Mouse (Mus musculus) thymus, adult 2 months (tissue): ENCODE data around the gene Abca1. TPM values are rescaled to one million over a fixed set of nuclear protein-coding genes. Genes with fewer than 3 reads are reported as not detected.

Source experiments
- DNase-seq: peaks from one replicate; pipeline ENCODE4 v3.0.0; 2021
- H3K27ac ChIP-seq: fragments of 200-500 bp; 2 replicates; pipeline ENCODE4 v1.5.1; 2012; ENCODE audit warnings: low read length, control low read depth; ENCODE audit not compliant: control insufficient read depth, insufficient read depth
- H3K27me3 ChIP-seq: fragments of 200-500 bp; 2 replicates; pipeline ENCODE4 v1.6.1; 2012; ENCODE audit warnings: mild to moderate bottlenecking, low read length, moderate library complexity, mixed read lengths; ENCODE audit not compliant: control insufficient read depth, insufficient read depth
- H3K36me3 ChIP-seq: fragments of 200-500 bp; 2 replicates; pipeline ENCODE4 v1.6.1; 2012; ENCODE audit warnings: mild to moderate bottlenecking, low read length, moderate library complexity; ENCODE audit not compliant: control insufficient read depth, insufficient read depth
- H3K4me1 ChIP-seq: fragments of 200-500 bp; replicated peaks from 2 replicates; pipeline ENCODE4 v1.6.1; 2012; ENCODE audit warnings: low read length; ENCODE audit not compliant: control insufficient read depth, insufficient read depth
- H3K4me3 ChIP-seq: fragments of 200-500 bp; 2 replicates; pipeline ENCODE4 v1.5.1; 2012; ENCODE audit warnings: mild to moderate bottlenecking, low read length, control low read depth, moderate library complexity; ENCODE audit not compliant: control insufficient read depth, insufficient read depth
- CTCF ChIP-seq: fragments of 200-500 bp; IDR thresholded peaks from 2 replicates; pipeline ENCODE4 v1.5.1; 2012; ENCODE audit warnings: mild to moderate bottlenecking, control low read depth, low read length, moderate library complexity, borderline replicate concordance; ENCODE audit not compliant: control insufficient read depth, poor library complexity, insufficient read depth; ENCODE audit errors: extremely low read depth
- POLR2A ChIP-seq: fragments of 200-500 bp; IDR thresholded peaks from 2 replicates; pipeline ENCODE4 v1.6.1; 2012; ENCODE audit warnings: mild to moderate bottlenecking, low read length, control low read depth, moderate library complexity; ENCODE audit not compliant: control insufficient read depth, poor library complexity, insufficient read depth; ENCODE audit errors: extremely low read depth
- whole genome bisulfite sequencing: fragments of 180-500 bp; shearing (Covaris S2); methylation state at CpG from one replicate; pipeline ENCODE4 v1.1.7; 2018; 5-methylcytosine and 5-hydroxymethylcytosine counted together
- polyA plus RNA-seq: library from polyadenylated mRNA; depleted of rRNA; stranded (reverse); fragments of >200 nt; gene quantifications from 2 replicates; pipeline ENCODE4 v1.2.3, GENCODE M21; 2012

Abca1 gene
- polyA plus RNA-seq, 1 experiment: 15.4 TPM

DNA sequence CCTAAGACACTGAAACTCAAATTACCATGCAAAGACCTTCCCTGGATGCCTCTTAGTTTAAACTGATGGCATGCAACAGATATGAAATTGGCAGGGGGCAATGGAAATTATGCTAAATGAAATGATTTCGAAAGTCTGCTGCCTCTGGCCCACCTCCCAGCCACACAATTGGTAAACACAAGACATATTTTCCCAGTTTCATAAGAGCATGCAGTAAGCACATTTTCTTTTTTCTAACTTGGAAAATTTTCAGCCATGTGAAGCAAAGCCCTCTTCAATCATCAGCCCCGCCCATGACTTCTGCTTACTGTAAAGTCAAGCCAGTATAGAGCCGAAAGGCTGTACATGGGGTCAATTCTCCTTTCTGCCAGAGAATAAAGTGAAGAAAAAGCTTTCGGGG lies 51.5 kb downstream of the Abca1 start:
- TF ChIP-seq CTCF (no peak), POLR2A (no peak)
- Histone ChIP-seq H3K27me3 (no peaks in the 10 kb centered on the region), H3K27ac (no peak overlapping the region), H3K4me1 (no peaks in the 10 kb centered on the region), H3K4me3 (no peak overlapping the region), H3K36me3 (no peaks in the 10 kb centered on the region)
- WGBS: 90% methylated on average over 4 of the region's 4 CpGs
- DNase-seq: no peak

DNA sequence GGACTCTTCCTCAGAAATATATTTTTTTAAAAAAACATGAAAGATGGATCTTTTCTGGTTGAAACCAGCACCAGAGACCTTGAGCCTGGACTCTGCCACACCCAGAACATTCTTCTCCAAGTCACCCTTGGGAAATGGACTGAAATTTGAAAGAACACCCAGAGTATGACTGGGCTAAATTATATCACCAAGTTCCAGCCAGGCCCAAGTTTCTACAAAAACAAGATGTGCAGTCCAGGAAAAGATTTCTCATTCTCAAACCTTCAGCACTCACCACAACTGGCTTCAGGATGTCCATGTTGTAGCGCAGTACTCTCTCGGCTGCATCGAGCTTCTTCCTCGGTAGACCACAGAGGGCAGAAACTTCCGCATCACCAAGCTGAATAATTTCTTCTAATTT lies 53.0 kb downstream of the Abca1 start:
- no peak for TF ChIP-seq POLR2A
- no peak for TF ChIP-seq CTCF
- H3K27me3 ChIP-seq: no peaks in the 10 kb centered on the region
- DNase-seq: no peak
- no peaks in the 10 kb centered on the region for H3K36me3 ChIP-seq
- no peak overlapping the region for H3K27ac ChIP-seq
- H3K4me3 ChIP-seq: no peak overlapping the region
- no peaks in the 10 kb centered on the region for H3K4me1 ChIP-seq
- 36% methylated on average over 5 of the region's 5 CpGs for WGBS

GRCm38 (mm10) chr4:53106071-53106470 lies 53.6 kb downstream of the Abca1 start:
- Histone ChIP-seq H3K36me3 (no peaks in the 10 kb centered on the region), H3K4me1 (no peaks in the 10 kb centered on the region), H3K27ac (no peak overlapping the region), H3K27me3 (no peaks in the 10 kb centered on the region), H3K4me3 (no peak overlapping the region)
- WGBS: 82% methylated on average over 3 of the region's 3 CpGs
- no peak for TF ChIP-seq CTCF
- TF ChIP-seq POLR2A: no peak
- no peak for DNase-seq

DNA sequence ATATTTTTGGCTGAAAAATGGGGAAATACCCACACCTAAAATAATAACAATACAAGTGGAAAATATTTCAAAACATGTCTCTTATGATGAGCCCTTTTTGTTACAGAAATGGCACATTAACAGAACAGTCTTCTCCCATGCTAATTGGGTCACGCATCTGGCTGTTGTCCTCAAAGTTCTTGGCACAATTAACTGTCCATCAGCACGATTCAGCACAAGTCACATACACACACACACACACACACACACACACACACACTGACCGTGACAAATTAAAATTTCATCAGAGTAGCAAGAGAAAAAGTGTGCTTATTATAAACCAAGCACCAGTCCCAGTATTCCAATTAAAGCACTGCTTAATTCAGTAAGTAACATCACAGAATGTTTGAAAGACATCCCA lies 55.1 kb downstream of the Abca1 start:
- Histone ChIP-seq H3K36me3 (no peaks in the 10 kb centered on the region), H3K4me3 (no peak overlapping the region), H3K4me1 (no peaks in the 10 kb centered on the region), H3K27me3 (no peaks in the 10 kb centered on the region), H3K27ac (no peak overlapping the region)
- no peak for TF ChIP-seq CTCF
- no peak for TF ChIP-seq POLR2A
- no peak for DNase-seq
- WGBS: 93% methylated on average over 3 of the region's 3 CpGs

- no peak overlapping the region for H3K4me3 ChIP-seq
- WGBS: 96% methylated on average over 7 of the region's 7 CpGs
- H3K27me3 ChIP-seq: no peaks in the 10 kb centered on the region
- no peak for DNase-seq
- no peaks in the 10 kb centered on the region for H3K4me1 ChIP-seq
- no peak overlapping the region for H3K27ac ChIP-seq
- no peaks in the 10 kb centered on the region for H3K36me3 ChIP-seq
- TF ChIP-seq POLR2A (no peak), CTCF (no peak)
Measured at GRCm38 (mm10) chr4:53102529-53102928, 57.2 kb downstream of the Abca1 start.

- no peak for DNase-seq
- no peak for TF ChIP-seq POLR2A
- no peak for TF ChIP-seq CTCF
- H3K4me3 ChIP-seq: no peak overlapping the region
- no peaks in the 10 kb centered on the region for H3K36me3 ChIP-seq
- no peaks in the 10 kb centered on the region for H3K4me1 ChIP-seq
- 94% methylated on average over 5 of the region's 5 CpGs for WGBS
- no peak overlapping the region for H3K27ac ChIP-seq
- no peaks in the 10 kb centered on the region for H3K27me3 ChIP-seq
Measured at GRCm38 (mm10) chr4:53101306-53101705, 58.4 kb downstream of the Abca1 start.

GRCm38 (mm10) chr4:53100492-53100891 lies 59.2 kb downstream of the Abca1 start:
- H3K4me3 ChIP-seq: no peak overlapping the region
- no peaks in the 10 kb centered on the region for H3K36me3 ChIP-seq
- no peak overlapping the region for H3K27ac ChIP-seq
- 97% methylated on average over 9 of the region's 9 CpGs for WGBS
- H3K27me3 ChIP-seq: no peaks in the 10 kb centered on the region
- no peaks in the 10 kb centered on the region for H3K4me1 ChIP-seq
- no peak for TF ChIP-seq POLR2A
- no peak for DNase-seq
